Mouse (Mus musculus) stomach, postnatal 0 days (tissue): ENCODE results near the gene Eif2d.

ENCODE experiments used
- CTCF ChIP-seq: IDR thresholded peaks from 2 replicates; pipeline ENCODE4 v1.5.1; 2016; ENCODE audit warnings: antibody characterized with exemption, low read depth, mild to moderate bottlenecking, moderate library complexity
- EP300 ChIP-seq: optimal IDR thresholded peaks from 2 replicates; pipeline ENCODE3; 2016; ENCODE audit warnings: antibody characterized with exemption

DNA sequence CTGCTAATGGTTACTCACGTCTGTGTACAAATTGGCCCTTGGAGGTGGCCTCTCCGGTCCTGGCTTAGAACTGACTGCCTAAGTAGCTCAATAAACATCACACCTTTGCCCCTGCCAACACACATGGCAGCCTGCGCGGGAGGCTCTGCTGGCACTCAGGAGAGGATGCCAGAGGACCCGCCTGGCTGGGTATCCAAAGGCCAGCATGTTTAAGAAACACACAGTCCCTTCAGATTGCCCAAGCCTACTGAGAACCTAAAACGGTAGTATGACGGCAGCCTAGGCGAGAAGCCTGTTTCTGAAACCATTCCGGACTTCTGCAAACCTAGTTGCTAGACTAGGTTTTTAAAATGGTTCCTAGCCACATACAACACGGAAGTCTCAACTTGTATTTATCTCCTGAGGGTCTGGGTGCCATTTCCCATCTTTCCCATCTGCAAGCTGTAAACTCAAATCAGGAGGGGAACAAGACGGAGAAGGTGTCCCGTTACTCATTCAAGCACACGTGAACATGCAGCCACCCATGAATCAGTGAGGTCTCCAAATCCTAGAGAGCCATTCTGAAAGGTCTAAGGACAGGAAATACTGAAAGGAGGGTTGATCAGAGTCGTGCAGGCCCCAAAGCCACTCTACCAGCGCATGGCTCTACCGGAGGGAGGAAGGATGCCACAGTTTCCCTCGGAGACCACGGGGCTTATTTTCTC is 46.3 kb downstream of the Eif2d start:
- TF ChIP-seq CTCF (no peak), EP300 (no peak)
